Mouse (Mus musculus): ENCODE measurements around the gene Rbpj.

DNA sequence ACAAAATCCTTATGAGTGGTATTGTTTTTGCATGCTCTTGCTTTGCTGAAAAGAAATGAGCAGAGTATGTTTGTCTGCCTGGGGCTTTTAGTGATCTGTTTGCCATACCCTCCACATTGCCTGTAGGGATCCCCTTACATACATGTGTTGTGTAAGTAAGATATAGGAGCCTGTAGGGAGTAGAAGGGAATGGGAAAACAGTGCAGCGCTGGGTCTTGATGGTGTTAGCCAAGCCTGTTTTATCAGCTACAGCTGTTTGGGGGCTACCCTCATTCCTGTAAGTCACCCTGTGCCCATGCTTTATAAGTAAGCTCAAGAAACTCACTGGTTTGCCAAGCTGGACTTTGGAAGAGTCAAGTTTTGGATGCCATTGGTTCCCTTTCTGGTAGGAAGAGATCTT lies 152.9 kb downstream of the Rbpj start:
- TF ChIP-seq CTCF (IDR thresholded peaks at IDR 0.05; ENCODE audit: low read depth) (no peak), EP300 (IDR thresholded peaks at IDR 0.05; ENCODE audit: low read depth) (no peak)
